Mouse (Mus musculus) C2C12 (cell line): ENCODE measurements around the gene P2ry12.

Source experiments
- CTCF ChIP-seq: IDR thresholded peaks from one replicate; pipeline ENCODE4 v1.5.1; 2011; ENCODE audit not compliant: control insufficient read depth, insufficient read depth, insufficient read length
- MYOD1 ChIP-seq: IDR thresholded peaks from one replicate; pipeline ENCODE4 v1.6.1; 2011; ENCODE audit warnings: low read depth; ENCODE audit not compliant: control insufficient read depth, insufficient read length
- USF1 ChIP-seq: IDR thresholded peaks from one replicate; pipeline ENCODE4 v1.6.1; 2011; ENCODE audit warnings: low read depth, mild to moderate bottlenecking, control low read depth, moderate library complexity

DNA sequence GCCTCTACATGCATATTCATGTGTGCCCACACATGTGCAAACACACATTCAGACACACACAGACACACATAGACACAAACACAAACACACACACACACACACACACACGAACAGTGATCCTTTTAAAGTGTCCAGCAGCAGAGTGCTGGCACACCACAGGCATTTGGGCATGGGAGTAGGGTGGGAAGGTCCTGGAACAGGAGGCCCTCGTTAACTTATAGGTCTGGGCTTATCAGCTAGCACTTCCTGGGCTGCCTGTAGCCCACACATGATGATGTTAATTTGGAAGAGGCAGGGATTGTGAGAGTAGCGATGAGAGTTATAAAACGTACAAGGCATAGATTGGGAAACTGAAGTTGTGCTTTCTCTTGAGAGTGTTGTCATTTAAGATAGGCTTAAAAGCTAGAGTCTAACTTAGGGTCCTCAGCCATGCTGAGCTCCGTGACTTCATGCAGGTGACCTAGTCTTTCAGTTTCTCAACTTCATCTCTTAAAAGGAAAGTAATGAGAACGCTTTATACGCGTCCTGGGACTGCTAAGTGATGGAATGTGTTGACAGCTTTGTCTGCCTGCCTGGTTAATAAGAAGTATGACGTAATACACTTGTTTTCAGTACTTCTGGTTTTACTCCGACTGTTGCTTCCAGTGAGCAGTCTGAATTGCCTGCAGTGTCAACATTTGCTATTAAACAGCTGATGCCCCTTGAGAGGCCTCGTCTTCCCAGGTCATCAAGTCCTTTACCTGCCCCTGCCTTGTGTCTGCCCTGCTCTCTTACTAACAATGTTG is 57.8 kb downstream of the P2ry12 start:
- TF ChIP-seq CTCF: no peak
- TF ChIP-seq MYOD1: no peak
- no peak for TF ChIP-seq USF1
